Mouse (Mus musculus) T-cell, adult 2 months (primary cell): ENCODE measurements around the gene Eda.
"Not testable (repeated sequence)": the region's sequence is repeated elsewhere in the genome, so short reads cannot be mapped to it uniquely, and the experiment has no call there.

Source experiments
- DNase-seq: peaks from one replicate; pipeline ENCODE4 v3.0.0; 2022; ENCODE audit warnings: low spot score

Gene Eda

GRCm38 (mm10) chrX:100409245-100409644, 433.8 kb downstream of the Eda start:
- no peak for DNase-seq

DNA sequence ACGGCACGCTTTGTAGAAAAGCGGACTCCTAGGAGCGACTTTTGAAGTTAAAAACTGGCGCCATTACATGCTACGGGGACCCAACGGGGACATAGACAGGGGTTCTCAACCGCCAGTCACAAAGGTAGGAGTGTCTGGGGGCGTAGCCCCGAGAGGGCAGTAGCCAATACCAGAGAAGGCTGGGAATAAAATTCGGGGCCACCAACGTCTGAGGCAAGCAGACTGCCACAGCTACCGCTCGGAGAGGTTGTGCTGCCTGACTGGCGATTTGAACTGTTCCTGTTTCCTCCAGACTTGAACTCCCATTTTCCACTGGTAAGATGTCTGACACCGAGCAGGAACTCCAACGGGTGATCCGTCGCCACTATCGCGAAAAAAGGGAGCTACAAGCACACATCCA, 453.3 kb downstream of the Eda start, which contains the start of gene Otud6a:
Gene Otud6a (plus strand): TSS at position 321 of the 400 bp plus-strand sequence.
- no peak for DNase-seq

DNA sequence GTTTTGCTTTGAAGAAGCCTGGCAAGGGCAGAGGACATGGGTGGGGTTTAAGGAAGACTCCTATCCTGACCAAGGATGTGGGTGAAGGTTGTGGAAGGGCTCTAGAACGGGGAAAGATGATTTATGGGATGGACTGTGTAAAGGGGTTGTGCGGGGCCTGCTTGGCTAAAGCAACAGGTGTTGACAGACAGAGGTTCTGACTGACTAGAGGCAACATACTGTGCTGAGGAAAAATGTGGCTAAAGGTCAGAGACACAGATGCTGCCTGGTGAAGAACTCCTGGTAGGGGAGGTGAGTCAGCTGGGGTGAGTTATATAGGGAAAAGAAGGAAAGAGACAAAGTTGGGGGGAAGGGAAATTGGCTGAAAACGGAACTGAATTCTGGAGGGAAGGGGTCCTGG, 456.9 kb downstream of the Eda start:
- DNase-seq = no peak

DNA sequence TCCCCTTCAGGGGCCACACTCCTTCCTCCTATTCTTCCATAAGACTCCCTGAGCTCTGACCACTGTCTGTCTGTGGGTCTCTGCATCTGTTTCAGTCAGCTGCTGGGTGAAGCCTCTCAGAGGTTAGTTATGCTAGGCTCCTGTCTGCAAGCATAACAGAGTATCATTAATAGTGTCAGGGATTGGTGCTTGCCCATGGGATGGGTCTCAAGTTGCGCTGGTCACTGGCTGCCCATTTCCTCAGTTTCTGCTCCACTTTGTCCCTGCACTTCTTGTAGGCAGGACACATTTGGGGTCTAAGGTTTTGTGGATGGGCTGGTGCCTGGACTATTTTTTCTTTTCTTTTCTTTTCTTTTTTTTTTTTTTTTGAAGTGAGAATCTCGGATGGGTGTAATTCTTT, 467.2 kb downstream of the Eda start, which contains the start of gene Awat2:
Gene Awat2 (minus strand): TSS at position 101 of the 400 bp plus-strand sequence.
- not testable (repeated sequence) for DNase-seq

GRCm38 (mm10) chrX:100443532-100443931, 468.1 kb downstream of the Eda start:
- DNase-seq = no peak
